Mouse (Mus musculus) neural tube, embryonic 15.5 days (tissue): ENCODE data around the gene Bbs2. TPM values are rescaled to one million over a fixed set of nuclear protein-coding genes. Genes with fewer than 3 reads are reported as not detected.

ENCODE experiments used
- ATAC-seq: fragments of 200-750 bp; cut with Nextera tagmentation; 2 replicates; pipeline ENCODE4 v1.8.0; 2017; ENCODE audit warnings: mild to moderate bottlenecking, moderate TSS enrichment, moderate library complexity; ENCODE audit not compliant: low FRiP score
- H3K27ac ChIP-seq: fragments of 300-500 bp; sonication (generic); replicated peaks from 2 replicates; pipeline ENCODE4 v1.5.1; 2015; ENCODE audit warnings: mild to moderate bottlenecking, inconsistent platforms
- H3K27me3 ChIP-seq: fragments of 300-500 bp; sonication (generic); replicated peaks from 2 replicates; pipeline ENCODE4 v1.6.1; 2015; ENCODE audit warnings: inconsistent platforms
- H3K36me3 ChIP-seq: fragments of 300-500 bp; sonication (generic); 2 replicates; pipeline ENCODE4 v1.6.1; 2015; ENCODE audit warnings: inconsistent platforms
- H3K4me1 ChIP-seq: fragments of 300-500 bp; sonication (generic); 2 replicates; pipeline ENCODE4 v1.6.1; 2015; ENCODE audit warnings: inconsistent platforms
- H3K4me2 ChIP-seq: fragments of 300-500 bp; sonication (generic); 2 replicates; pipeline ENCODE4 v1.6.1; 2015; ENCODE audit warnings: inconsistent platforms, mild to moderate bottlenecking, moderate library complexity
- H3K4me3 ChIP-seq: fragments of 300-500 bp; sonication (generic); replicated peaks from 2 replicates; pipeline ENCODE4 v1.5.1; 2015; ENCODE audit warnings: mild to moderate bottlenecking, inconsistent platforms
- H3K9ac ChIP-seq: fragments of 300-500 bp; sonication (generic); replicated peaks from 2 replicates; pipeline ENCODE4 v1.6.1; 2015; ENCODE audit warnings: mild to moderate bottlenecking, inconsistent platforms
- H3K9me3 ChIP-seq: fragments of 300-500 bp; sonication (generic); replicated peaks from 2 replicates; pipeline ENCODE4 v1.6.1; 2016; ENCODE audit warnings: inconsistent platforms
- WGBS: fragments of 180-500 bp; shearing (Covaris S2); methylation state at CpG from one replicate; pipeline ENCODE4 v1.1.7; 2015; ENCODE audit warnings: mixed read lengths; 5-methylcytosine and 5-hydroxymethylcytosine counted together
- polyA plus RNA-seq: library from polyadenylated mRNA; unstranded; fragments of >200 nt; fragmentation: Nextera tagmentation; extraction: Ambion mirVana; gene quantifications from 2 replicates; pipeline ENCODE4 v1.2.1, GENCODE M21; 2015

Gene Bbs2
- polyA plus RNA-seq, 1 experiment from 2014 or later = 19.9 TPM

DNA sequence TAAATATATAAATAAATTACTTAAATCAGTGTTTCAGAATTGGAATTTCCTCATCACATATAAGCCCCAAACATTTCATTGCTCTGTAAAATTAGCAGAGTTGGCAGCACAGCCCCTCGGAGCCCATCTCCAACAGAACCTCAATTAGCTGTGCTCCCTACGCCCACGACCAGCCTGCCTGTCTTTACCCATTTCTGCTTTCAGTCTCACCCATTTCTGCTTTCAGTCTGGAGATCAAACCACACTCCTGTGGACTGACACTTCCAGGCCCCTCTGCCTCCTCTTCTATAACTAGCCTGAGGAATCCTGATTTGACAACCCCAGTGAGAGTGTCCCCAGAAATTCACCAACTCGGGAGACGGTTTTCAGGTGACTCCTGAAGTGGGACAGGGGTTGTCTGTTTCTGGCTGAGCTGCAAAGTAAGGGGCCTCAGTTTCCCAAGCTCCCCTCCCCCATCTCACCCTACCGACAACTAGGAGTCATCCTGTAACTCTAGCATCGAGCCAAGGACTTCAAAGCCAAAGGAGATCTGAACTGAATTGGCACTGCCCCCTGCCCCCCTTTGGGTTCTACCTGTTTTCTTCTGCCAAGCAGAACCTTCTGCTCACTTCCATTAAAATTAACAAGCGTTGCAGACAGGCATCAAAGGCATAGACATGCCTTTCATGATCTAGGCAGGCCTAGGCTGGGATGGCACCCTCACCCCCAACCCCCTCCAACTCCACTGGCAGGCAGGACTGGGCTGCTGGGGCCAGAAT lies 24.2 kb upstream of the Bbs2 start:
- Histone ChIP-seq H3K36me3 (no peaks in the 10 kb centered on the region), H3K4me2 (no peak overlapping the region), H3K27ac (no peak overlapping the region), H3K4me3 (no peak overlapping the region), H3K9me3 (no peaks in the 10 kb centered on the region), H3K4me1 (peaks cover 19% of the 10 kb centered on the region), H3K27me3 (no peaks in the 10 kb centered on the region), H3K9ac (no peak overlapping the region)
- ATAC-seq = no peak
- WGBS = 41% methylated on average over 8 of the region's 8 CpGs

DNA sequence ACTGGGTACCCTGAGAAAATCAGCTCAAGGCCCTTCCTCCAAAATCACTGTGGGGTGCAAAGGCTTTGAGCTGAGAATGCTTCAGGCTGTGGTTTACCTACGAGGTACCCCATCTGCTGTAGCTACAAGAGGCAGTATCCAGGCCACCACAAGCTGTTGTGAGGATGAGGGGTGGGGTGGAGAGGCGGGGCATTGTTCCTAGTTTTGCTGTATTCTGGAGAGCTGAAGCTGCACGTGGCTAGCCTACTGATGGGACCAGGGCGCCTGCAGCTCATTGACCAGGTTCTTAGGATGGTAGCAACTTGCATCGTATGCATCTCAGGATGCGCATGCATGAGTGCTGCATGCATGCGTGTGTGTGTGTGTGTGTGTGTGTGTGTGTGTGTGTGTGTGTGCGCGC lies 22.9 kb upstream of the Bbs2 start:
- no peak overlapping the region for H3K4me3 ChIP-seq
- no peak for ATAC-seq
- H3K9me3 ChIP-seq = no peaks in the 10 kb centered on the region
- H3K9ac ChIP-seq = no peak overlapping the region
- H3K4me1 ChIP-seq = peaks cover 14% of the 10 kb centered on the region
- WGBS = 80% methylated on average over 9 of the region's 9 CpGs
- peak overlapping the region; percentile 25; the same call in 1 of the 2 replicates for H3K27ac ChIP-seq
- no peak overlapping the region for H3K4me2 ChIP-seq
- no peaks in the 10 kb centered on the region for H3K27me3 ChIP-seq
- H3K36me3 ChIP-seq = no peaks in the 10 kb centered on the region

DNA sequence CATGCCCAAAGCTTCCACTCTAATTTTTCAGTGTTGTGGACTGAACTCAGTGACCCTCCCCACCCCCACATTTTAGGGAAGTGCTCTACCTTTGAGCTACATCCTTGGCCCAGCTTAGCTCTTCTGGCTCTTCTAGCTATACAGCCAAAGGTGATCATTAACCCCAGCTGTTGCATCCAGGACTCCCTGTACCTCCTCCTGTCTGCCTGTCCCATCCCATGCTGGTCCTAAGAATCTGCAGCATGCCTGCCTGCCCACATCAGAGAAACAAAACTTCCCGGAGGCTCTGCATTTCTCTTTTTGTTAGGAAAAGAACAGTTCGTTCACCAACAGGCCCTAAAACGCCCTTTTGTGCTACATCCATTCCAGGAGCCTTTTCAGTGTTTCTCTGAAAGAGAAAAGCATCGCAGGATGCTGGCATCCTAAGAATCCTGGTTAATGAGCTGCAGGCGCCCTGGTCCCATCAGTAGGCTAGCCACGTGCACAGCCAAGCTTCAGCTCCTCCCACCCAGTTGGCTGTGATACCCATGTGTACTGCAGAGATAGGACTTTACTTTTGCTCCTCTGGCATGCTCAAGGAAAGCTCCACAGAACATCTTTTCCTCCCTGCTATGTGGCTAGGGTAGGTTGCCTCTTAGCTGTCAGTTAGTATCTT lies 20.2 kb upstream of the Bbs2 start:
- Histone ChIP-seq H3K27ac (peak overlapping the region; percentile 74), H3K9ac (no peak overlapping the region), H3K9me3 (no peaks in the 10 kb centered on the region), H3K27me3 (no peaks in the 10 kb centered on the region), H3K4me3 (no peak overlapping the region), H3K4me1 (peaks cover 14% of the 10 kb centered on the region), H3K36me3 (no peaks in the 10 kb centered on the region), H3K4me2 (peak overlapping the region; percentile 25)
- ATAC-seq = peak; percentile 85
- whole genome bisulfite sequencing = 3% methylated on average over 6 of the region's 6 CpGs

DNA sequence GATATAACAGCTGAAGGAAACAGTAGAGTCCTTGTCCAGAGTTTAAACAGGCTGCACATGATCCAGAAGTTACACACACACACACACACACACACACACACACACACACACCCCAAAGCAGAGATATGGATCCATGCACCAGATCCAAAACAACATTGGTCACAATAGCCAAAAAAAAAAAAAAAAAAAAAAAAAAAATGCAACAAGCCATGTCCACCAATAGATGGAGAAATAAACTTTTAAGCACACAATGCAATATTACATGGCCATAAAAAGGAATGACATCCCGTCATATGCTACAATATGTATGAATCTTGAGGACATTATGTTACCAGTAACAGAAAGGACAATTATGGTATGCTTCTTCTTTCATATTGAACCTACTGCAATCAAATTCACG lies 15.2 kb upstream of the Bbs2 start:
- Histone ChIP-seq H3K27me3 (no peaks in the 10 kb centered on the region), H3K4me2 (no peak overlapping the region), H3K9me3 (no peaks in the 10 kb centered on the region), H3K9ac (no peak overlapping the region), H3K4me1 (peaks cover 8% of the 10 kb centered on the region), H3K36me3 (no peaks in the 10 kb centered on the region), H3K27ac (no peak overlapping the region), H3K4me3 (no peak overlapping the region)
- 87% methylated on average over 2 of the region's 2 CpGs for WGBS
- ATAC-seq = no peak

- Histone ChIP-seq H3K36me3 (no peaks in the 10 kb centered on the region), H3K4me3 (no peak overlapping the region), H3K9me3 (no peaks in the 10 kb centered on the region), H3K9ac (no peak overlapping the region), H3K4me1 (peaks cover 3% of the 10 kb centered on the region; the same call in 1 of the 2 replicates), H3K4me2 (no peak overlapping the region), H3K27me3 (no peaks in the 10 kb centered on the region), H3K27ac (no peak overlapping the region)
- WGBS = 68% methylated on average over 1 of the region's 1 CpGs
- ATAC-seq = no peak
Measured at GRCm38 (mm10) chr8:94113435-94113834, 14.7 kb upstream of the Bbs2 start.

- H3K9me3 ChIP-seq = no peaks in the 10 kb centered on the region
- no peaks in the 10 kb centered on the region for H3K27me3 ChIP-seq
- H3K36me3 ChIP-seq = no peaks in the 10 kb centered on the region
- no peaks in the 10 kb centered on the region for H3K4me1 ChIP-seq
- H3K4me3 ChIP-seq = no peak overlapping the region
- no peak overlapping the region for H3K4me2 ChIP-seq
- ATAC-seq = no peak
- no peak overlapping the region for H3K9ac ChIP-seq
- no peak overlapping the region for H3K27ac ChIP-seq
- WGBS = 66% methylated on average over 6 of the region's 6 CpGs
Measured at GRCm38 (mm10) chr8:94110526-94111177, 11.9 kb upstream of the Bbs2 start.

DNA sequence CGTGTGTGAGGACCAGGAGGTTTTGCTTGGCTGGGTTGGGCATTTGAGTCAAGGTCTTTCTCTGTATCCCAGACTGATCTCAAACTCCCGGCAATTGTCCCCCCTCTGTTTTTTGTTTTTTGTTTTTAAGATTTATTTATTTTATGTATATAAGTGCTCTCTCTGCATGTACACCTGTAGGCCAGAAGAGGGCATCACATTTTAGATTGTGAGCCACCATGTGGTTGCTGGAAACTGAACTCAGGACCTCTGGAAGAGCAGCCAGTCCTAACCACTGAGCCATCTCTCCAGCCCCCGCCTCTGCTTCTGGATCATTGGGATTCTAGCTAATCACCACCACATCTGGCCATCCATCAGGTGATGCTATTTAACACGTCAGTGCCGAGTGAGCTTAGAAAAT lies 11.1 kb upstream of the Bbs2 start:
- Histone ChIP-seq H3K4me3 (no peak overlapping the region), H3K27ac (no peak overlapping the region), H3K36me3 (no peaks in the 10 kb centered on the region), H3K4me1 (no peaks in the 10 kb centered on the region), H3K9me3 (no peaks in the 10 kb centered on the region), H3K4me2 (no peak overlapping the region), H3K27me3 (no peaks in the 10 kb centered on the region), H3K9ac (no peak overlapping the region)
- 79% methylated on average over 5 of the region's 5 CpGs for WGBS
- ATAC-seq = no peak

DNA sequence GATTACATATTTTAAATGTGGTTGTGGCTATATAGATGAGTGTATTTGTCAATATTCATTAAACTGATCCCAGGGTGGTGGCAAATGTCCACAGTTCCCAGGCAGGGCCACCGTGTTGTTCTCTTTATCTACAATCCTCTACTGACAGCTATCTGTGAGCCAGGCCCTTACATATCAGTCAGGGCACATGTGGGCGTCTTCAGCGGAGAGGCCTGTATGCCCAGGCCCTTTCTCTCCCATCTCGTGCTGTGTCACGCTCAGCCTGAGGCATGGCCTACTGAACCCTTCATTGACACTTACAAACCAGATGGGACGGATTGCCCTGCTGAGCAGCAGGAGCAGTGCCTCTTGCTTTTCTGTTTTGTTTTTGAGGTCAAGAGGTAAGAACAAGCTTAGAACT lies 10.7 kb upstream of the Bbs2 start:
- no peaks in the 10 kb centered on the region for H3K4me1 ChIP-seq
- H3K9ac ChIP-seq = no peak overlapping the region
- H3K9me3 ChIP-seq = no peaks in the 10 kb centered on the region
- no peaks in the 10 kb centered on the region for H3K36me3 ChIP-seq
- no peak overlapping the region for H3K4me3 ChIP-seq
- no peak for ATAC-seq
- WGBS = 79% methylated on average over 6 of the region's 6 CpGs
- H3K27ac ChIP-seq = no peak overlapping the region
- no peaks in the 10 kb centered on the region for H3K27me3 ChIP-seq
- no peak overlapping the region for H3K4me2 ChIP-seq

- Histone ChIP-seq H3K27ac (no peak overlapping the region), H3K27me3 (no peaks in the 10 kb centered on the region), H3K9me3 (no peaks in the 10 kb centered on the region), H3K4me3 (no peak overlapping the region), H3K9ac (no peak overlapping the region), H3K36me3 (no peaks in the 10 kb centered on the region), H3K4me1 (no peaks in the 10 kb centered on the region), H3K4me2 (no peak overlapping the region)
- WGBS = 75% methylated on average over 3 of the region's 3 CpGs
- no peak for ATAC-seq
Measured at GRCm38 (mm10) chr8:94107871-94108270, 9.1 kb upstream of the Bbs2 start.

DNA sequence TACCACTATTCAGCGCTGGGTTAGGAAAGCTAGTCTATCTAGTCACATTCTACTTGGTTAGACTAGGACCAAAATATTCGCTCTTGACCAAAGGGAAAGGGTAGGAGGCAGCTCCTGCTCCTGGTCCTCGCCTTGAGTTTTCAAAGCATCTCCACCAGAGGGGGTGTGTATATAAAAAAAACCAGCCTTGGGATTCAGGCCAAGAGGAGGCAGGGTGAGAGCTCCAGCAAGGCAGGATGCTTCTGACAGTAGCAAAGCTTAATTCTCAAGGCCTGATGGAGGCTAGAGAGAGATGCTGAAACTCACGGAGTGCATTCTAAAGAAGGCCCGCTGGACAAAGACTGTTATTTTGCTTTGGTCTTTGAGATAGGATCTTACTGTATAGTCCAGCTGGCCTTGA lies 5.4 kb upstream of the Bbs2 start:
- Histone ChIP-seq H3K27ac (no peak overlapping the region), H3K9ac (no peak overlapping the region), H3K4me3 (no peak overlapping the region), H3K27me3 (no peaks in the 10 kb centered on the region), H3K4me1 (peaks cover 3% of the 10 kb centered on the region), H3K36me3 (no peaks in the 10 kb centered on the region), H3K9me3 (no peaks in the 10 kb centered on the region), H3K4me2 (no peak overlapping the region)
- 56% methylated on average over 5 of the region's 5 CpGs for WGBS
- no peak for ATAC-seq

DNA sequence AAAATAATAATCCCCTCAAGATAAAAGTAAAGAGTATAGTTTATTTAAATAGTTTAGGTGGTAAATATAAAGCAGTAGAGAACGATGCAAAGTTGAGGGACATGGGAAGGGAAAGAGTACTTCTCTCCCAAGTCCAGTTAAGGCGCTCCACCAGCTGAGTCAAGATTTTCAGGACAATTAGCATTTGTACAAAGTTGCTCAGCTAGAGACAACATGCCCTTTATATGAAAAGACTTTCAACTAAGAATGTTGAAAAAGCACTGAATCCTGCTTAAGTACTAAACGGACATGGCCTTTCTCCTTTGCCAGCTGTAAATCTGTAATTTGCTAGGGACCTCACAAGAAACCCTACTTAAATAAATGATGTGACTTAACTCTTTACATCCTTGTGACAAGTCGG lies 268 bp upstream of the Bbs2 start:
- H3K4me1 ChIP-seq = peaks cover 19% of the 10 kb centered on the region
- WGBS = 23% methylated on average over 4 of the region's 4 CpGs
- no peaks in the 10 kb centered on the region for H3K36me3 ChIP-seq
- peak overlapping the region; percentile 50 for H3K4me3 ChIP-seq
- no peak for ATAC-seq
- H3K27me3 ChIP-seq = no peaks in the 10 kb centered on the region
- peak overlapping the region; percentile 52 for H3K9ac ChIP-seq
- H3K27ac ChIP-seq = peak overlapping the region; percentile 91
- H3K9me3 ChIP-seq = no peaks in the 10 kb centered on the region
- peak overlapping the region; percentile 77 for H3K4me2 ChIP-seq

- Histone ChIP-seq H3K36me3 (peaks cover 4% of the 10 kb centered on the region; the same call in 1 of the 2 replicates), H3K9me3 (no peaks in the 10 kb centered on the region), H3K4me1 (peaks cover 16% of the 10 kb centered on the region), H3K27me3 (no peaks in the 10 kb centered on the region), H3K4me3 (no peak overlapping the region), H3K27ac (no peak overlapping the region), H3K4me2 (no peak overlapping the region), H3K9ac (no peak overlapping the region)
- ATAC-seq = no peak
- WGBS = 87% methylated on average over 6 of the region's 6 CpGs
Measured at GRCm38 (mm10) chr8:94094281-94094680, 4.4 kb downstream of the Bbs2 start.
